Mouse (Mus musculus) cortical plate, adult 2 months (tissue): ENCODE measurements at regions not wholly inside any gene's neighbourhood (a gene's known extent, or its start where the extent isn't known, plus 50 kb on each side); places are given as distances from the start of the nearest gene placed in this dataset.

Source experiments
- CTCF ChIP-seq: fragments of 200-500 bp; IDR thresholded peaks from 2 replicates; pipeline ENCODE4 v1.5.1; 2011; ENCODE audit warnings: mild to moderate bottlenecking, control low read depth, low read length; ENCODE audit not compliant: insufficient read depth; ENCODE audit errors: extremely low read depth
- POLR2A ChIP-seq: fragments of 200-500 bp; IDR thresholded peaks from 2 replicates; pipeline ENCODE4 v1.6.1; 2011; ENCODE audit warnings: mild to moderate bottlenecking, low read length, control low read depth; ENCODE audit not compliant: insufficient read depth; ENCODE audit errors: extremely low read depth

GRCm38 (mm10) chr9:115362486-115362885 lies 52.3 kb upstream of the Stt3b start:
- TF ChIP-seq CTCF (no peak), POLR2A (no peak)
